Mouse (Mus musculus) liver, postnatal 0 days (tissue): ENCODE measurements around the gene Shmt2.

Experiments
- CTCF ChIP-seq: sonication (generic); IDR thresholded peaks from 2 replicates; pipeline ENCODE4 v1.5.1; 2016; ENCODE audit warnings: antibody characterized with exemption, low read depth
- EP300 ChIP-seq: IDR thresholded peaks from 2 replicates; pipeline ENCODE4 v1.6.1; 2016; ENCODE audit warnings: antibody characterized with exemption, low read depth, mild to moderate bottlenecking

GRCm38 (mm10) chr10:127485235-127485634 is 37.0 kb downstream of the Shmt2 start:
- no peak for TF ChIP-seq CTCF
- no peak for TF ChIP-seq EP300
